Mouse (Mus musculus): ENCODE results near the gene Ptpn4.

Ptpn4 gene

DNA sequence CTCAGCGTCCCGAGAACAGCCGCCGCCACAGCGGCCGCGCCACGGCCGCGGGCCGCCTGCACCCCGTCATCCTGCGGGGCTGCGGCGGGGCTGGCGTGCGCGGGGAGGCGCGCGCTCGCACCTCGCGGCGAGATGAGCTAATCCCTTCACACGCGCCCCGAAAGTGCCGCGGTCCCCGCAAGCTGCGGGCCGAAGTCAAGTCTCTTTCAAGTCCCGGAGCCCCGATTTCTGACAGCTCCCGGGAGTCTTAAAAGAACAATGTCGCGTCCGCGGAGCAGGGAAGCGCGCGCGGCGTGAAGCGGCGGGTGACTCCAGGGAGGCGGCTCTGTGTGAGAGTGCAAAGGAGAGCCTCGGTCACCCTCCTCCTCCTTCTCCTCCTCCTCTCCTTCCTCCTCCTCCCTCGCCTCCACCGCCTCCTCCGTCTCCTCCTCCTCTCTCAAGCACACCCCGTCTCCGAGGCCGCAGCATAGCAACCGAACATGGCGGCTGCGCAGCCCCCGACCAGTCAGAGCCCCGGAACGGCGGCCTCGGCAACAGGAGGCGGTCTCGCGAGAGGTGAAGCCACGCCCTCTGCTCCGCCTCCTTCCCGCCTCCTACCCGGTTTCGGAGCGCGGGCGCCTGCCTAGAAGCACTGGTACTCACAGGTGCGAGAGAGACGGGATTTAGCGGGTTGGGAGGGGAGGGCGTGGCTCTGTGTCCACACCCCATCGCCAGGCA is at the start of gene Ptpn4:
Gene Ptpn4 (minus strand): TSS at position 579 of the 717 bp plus-strand sequence.
- DNase-seq (ENCODE audit: extremely low read depth, insufficient read length, low spot score): peak; percentile 100

DNA sequence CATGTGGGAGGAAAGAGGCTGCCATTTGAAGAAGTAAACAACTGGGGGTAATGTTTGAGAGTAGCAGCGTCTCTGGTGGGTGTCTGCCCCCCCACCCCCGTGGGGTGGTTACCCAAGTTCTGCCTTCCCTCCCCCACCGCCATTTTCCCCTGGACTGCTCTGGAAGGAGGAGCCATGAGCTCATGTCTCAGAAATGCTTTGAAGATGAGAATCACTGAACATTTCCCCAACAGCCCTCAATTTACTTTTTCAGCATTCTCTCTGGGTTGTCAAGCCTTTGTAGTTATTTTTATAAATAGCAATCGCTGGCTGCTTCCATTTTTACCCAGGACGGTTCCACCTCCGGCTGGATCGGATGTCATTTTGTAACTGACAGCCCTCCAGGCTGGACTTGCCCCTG is 48.9 kb upstream of the Ptpn4 start:
- peak; percentile 21 for DNase-seq (ENCODE audit: extremely low read depth, insufficient read length, low spot score)

DNA sequence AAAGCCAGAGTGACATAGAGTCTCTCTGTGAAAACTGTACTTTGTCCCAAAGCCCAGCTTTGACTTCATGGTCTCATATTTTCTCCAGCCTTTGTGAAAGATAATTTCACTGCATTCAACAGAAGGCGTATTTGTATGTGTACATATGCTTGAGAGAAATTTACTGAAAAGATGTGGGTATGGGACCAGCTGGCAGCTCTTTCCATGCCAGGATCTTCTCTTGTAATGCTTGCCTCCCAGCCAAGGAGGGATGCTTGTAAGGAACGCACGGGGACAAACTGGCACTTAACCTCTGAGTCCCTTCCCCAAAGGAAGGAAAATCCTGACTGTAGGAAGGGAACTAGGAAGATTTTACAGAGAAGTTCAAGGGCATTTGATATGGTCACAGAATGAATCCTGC is 46.9 kb upstream of the Ptpn4 start:
- no peak for DNase-seq (ENCODE audit: extremely low read depth, insufficient read length, low spot score)

DNA sequence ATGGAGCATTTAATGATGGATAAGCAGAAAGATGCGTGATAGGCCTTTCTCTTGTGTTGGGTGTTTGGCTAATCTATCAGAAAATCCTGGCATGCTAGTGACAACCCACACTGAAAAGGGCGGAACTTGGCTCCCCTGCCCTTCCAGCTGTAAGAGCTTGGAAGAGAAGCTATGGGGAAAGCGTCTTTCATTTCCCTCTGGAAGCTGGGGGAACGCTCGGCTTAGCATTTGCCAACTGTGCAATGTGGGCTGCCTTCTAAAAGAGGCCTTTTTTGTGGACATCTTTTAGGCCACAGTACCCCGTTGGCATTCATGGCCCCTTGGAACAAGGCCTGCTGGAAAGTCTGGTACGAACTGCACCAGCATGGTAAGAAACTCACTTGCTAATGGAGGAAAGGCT is 41.5 kb upstream of the Ptpn4 start:
- no peak for DNase-seq (ENCODE audit: extremely low read depth, insufficient read length, low spot score)

DNA sequence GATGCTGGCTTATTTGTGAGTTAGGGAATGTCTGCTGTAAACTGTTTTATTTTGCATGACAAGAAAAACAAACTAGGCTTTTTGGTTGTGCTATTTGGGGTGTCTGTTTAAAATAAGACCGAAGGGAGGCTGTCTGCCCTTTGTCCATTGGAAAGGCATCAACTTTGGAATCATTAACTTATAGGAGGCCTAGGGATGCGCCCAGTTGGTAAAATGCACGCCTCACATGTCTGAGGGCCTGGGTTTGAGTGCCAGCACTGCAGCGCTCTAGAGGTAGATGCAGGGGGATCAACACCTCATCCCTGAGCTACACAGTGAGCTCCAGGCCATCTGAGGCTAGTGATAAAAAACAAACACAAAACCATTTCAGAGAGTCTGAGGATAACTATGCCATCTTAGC is 40.1 kb upstream of the Ptpn4 start:
- DNase-seq (ENCODE audit: extremely low read depth, insufficient read length, low spot score): no peak

DNA sequence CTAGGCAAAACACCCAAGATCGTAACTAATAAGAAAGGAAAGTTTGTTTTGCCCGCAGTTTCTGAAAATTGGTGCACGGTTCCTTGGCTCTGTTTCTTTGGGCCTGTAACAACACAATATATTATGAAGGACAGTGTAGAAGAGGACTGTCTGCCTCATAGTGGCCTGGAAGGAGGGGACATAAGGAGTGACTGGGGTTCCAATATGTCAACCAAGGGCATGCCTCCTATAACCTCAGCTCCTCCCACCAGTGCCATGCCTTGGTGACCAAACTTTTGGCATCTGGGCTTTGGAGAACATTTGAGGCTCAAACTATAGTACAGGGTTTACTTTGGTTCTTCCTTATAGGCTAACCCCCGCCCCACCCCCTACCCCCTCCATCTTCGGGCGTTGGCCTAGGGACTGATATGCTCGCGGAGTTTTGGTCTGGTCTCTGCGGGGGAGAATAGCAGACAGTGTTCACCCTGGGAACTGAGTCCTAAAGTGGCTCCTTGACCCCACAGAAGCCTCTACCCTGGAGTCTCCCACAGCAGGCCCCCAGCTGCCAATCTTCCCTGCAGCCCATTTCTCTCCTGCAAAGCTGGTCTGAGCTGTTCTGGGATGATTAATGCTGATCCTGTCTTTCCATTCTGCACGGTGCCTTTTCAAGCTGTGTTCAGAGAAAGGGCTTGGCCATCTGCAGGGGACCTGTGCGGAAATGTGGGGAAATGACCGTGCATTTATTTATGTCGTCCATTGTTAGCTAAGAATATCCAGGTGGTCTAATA is 31.2 kb upstream of the Ptpn4 start:
- no peak for DNase-seq (ENCODE audit: extremely low read depth, insufficient read length, low spot score)

DNA sequence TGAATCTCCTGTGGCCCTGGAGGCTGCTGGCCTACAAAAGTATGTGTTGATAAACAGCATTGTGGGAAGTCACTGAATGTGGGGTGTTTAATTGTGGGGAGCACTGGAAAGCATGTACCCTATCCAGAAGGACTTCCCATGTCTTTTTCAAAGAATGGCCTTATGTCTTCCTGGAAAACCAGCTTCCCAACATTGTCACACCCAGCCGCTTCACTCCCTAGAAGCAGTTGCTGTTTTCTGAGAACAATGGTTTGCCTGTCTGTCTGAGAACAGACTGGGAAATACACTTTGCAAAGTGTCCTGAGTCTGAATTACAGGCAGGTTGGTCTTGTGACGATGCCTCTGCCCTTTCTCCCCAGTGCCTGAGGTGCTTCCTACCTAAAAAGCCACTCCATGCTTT is 29.9 kb upstream of the Ptpn4 start:
- no peak for DNase-seq (ENCODE audit: extremely low read depth, insufficient read length, low spot score)

DNA sequence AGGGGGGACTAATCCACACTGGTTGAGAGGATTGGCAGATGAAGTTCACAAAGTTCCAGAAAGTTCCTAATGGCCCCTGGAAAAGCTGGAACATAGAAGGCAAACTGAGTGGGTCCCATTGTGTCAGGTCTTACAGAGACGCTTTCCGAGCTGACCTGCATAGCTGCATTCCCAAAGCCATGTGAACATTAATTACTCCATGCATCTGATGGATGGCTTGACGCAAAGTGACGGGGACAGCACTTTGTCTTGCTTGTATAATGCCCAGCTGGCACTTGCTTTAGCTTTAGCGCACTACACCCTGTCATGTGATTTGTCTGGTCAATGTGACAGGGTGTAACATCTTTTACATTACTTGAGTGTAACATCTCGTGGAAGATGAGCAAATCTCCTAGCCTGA is 27.9 kb upstream of the Ptpn4 start:
- DNase-seq (ENCODE audit: extremely low read depth, insufficient read length, low spot score): no peak

DNA sequence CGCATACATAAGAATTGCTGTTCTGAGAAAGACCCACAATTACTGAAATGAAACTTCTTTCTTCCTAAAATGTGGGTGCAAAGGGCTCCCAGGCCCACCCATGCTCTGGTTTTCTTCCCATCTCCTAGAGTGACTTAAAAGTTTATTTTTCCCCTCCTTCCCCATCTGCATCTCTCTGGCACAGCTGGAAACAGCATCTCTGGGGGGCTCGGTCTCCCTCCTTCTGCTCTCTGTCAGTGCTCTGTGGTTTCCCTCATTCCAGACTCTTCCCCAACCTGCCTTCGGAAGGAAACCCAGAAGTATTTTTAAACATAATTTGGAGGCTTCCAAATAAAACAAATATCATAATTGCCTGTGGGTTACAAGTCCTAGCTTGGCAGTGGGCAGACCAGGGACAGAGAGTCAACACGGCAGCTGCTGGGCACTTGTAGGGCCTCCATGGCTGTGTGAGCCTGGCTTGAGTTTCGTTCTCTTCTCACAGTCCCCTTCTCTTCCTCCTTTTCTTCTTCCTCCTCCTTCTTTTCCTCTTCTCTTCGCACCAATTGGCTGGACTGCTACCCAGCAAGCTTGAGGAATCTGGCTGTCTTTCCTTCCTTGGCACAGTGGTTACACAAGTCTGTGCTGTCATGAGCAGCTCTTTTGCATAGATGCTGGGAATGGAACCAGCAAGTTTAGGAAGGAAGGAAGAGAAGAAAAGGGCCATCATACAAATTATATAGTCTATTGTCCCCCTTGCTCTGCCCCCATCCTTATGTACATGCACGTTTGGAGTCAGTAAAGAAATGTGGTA is 26.3 kb upstream of the Ptpn4 start:
- DNase-seq (ENCODE audit: extremely low read depth, insufficient read length, low spot score): no peak

DNA sequence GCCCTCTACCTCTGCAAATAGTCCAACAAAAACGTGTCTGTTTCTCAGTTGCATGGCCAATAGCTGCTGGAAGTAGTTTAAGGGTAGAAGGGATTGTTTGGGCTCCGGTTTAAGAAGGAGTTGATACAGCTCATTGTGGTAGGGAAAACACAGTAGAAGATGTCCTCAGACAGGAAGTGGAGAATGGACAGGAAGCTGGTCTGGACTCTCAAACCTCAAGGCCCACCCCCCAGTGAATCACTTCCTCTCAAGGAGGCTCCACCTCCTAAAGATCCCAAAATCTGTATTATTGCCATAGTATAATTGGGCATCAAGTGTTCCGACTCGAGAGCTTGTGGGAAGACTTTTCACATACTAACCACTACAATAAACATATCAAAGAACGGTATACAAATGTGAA is 22.2 kb upstream of the Ptpn4 start:
- no peak for DNase-seq (ENCODE audit: extremely low read depth, insufficient read length, low spot score)

DNA sequence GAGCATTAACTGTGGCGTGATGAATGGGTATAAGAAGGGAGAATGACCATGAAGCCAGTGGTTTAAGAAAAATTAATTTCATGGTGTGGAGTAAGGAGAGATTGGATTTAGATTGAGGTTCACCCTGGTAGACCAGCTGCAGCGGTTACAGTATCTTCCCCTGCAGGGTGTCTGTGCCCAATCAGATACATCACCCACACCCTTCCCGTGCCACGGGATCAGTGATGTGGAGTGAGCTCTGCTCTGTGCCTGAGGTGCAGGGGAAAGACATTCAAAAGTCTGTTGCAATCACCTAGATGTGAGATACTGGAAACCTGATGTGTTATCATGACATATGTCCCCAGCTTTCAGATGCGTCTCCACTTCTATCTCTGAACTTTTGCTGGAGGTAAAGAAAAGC is 15.6 kb upstream of the Ptpn4 start:
- no peak for DNase-seq (ENCODE audit: extremely low read depth, insufficient read length, low spot score)

DNA sequence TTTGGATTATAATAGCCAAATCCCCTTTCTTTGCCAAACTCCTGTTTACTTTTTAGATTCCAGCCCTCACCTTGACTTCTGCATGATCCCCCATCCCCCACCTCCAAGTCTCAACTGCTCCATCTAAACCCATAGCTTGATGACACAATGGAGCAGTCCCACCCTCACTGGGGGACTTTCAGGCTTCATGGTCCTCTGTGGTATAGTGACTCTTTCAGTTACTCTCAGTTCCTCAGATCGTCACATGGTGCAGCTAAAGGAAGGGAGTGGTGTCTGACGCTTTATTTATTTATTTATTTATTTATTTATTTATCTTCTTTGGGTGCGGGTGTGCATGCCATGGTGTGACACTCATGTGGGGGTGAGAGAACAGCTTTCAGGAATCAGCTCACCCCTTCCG is 14.9 kb upstream of the Ptpn4 start:
- DNase-seq (ENCODE audit: extremely low read depth, insufficient read length, low spot score): no peak

DNA sequence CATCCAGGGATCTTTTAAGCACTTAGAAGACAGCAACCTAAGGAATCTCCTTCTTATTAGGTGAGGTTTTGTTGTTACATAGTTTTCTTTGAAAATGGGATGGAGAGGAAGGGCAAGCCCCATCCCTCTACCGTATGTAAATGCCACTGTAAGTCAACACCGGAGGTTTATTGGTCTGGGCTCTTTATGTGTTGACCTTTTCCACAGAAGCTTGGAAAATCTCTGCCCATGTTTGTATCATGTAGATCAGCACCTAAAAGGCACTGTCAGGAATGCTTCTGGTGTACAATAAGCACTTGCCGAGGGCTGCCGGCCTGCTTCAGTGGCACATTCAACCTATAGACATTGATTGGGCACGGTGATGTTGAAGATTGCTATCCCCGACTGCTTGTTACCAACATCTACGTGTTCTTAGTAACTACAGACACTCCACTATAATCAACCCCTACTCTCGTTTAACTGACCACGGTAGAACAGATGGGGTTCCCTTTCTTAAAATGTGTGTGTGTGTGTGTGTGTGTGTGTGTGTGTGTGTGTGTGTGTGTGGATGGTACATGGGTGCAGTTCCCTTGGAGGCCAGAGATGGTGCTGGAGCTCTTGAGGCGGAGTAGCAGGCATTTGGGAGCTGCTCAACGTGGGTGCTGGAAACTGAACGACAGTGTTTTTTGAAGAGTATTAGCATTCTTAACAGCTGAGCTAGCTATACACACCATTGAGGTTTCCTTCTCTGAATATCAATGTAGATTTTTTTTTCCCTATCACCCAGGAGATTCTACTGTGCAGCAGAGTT is 11.9 kb upstream of the Ptpn4 start:
- no peak for DNase-seq (ENCODE audit: extremely low read depth, insufficient read length, low spot score)

DNA sequence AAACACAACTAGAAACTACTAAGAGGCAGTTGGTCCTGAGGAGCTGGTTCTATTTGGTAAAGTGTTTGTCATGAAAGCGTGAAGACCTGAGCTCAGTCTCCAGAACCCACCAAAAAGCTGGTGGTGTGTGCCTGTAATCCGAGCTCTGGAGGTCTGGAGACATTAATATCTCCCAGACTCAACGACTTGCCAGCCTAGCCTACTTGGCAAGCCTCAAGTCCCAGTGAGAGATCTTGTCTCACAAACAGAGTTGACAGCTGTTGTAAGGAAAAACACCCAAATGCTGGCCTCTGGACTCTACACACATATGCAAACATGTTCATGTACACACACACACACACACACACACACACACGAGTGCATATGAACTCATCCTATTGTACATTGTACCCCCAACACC is 7.9 kb upstream of the Ptpn4 start:
- no peak for DNase-seq (ENCODE audit: extremely low read depth, insufficient read length, low spot score)

DNA sequence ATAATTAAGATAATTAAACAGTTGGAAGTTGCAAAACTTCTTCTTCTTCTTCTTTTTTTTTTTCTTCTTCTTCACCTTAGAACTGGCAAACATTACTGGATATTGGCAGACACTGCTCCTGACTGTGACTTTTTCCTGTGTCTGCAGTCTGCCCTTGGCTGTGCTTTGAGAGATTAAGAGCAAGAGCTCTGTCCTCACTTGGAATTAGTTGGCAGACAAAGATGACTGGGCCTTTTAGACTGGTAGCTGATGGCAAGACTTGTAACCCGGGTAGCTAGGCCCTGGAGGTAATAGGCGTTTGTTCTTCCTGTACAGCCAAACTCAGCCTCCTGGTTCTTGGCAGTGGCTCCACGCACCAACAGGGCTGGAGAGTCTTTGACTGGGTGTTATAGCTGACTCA is 5.7 kb upstream of the Ptpn4 start:
- DNase-seq (ENCODE audit: extremely low read depth, insufficient read length, low spot score): no peak

DNA sequence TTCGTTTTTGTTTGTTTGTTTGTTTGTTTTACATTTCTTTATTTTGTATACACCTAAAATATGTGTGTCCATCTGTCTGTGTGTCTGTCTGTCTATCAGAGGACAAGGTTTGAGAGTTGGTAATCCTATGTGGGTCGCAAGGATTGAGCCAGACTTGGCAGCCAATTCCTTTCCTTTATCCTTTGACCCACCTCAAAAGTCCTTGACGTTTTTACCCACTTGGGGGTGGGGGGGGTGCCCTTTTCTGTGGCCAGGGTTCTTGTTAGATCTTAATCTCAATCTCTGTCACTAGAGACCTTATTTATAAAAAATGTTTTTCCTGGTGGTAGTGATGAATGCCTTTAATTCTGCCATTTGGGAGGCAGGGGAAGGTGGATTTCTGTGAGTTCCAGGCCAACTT is 828 bp upstream of the Ptpn4 start:
- no peak for DNase-seq (ENCODE audit: extremely low read depth, insufficient read length, low spot score)

DNA sequence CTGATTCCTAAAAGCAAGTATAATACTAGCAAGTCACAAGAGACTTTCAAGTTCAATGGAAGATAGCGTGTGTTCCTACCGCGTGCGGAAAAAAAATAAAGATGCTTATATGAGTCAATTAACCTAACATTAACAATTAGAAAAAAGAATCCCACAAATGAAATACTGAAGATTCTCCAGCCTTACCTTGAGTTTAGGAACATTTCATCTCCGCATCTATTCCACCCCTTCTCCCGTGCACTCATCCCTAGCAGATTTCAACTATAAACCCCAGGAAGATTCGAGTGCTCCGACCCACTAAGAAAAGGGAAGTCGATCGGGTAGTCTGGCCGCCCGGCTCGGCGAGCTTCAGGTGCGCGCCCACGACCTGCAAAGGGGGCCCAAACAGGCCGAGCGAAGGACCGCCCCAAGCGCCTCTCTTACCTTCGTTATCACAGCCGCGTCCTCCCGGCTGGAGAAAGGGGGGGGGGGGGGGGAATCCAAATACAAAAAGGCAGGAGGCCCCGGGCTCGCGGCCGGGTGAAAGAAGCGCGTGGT is 866 bp downstream of the Ptpn4 start:
- peak; percentile 65 for DNase-seq (ENCODE audit: extremely low read depth, insufficient read length, low spot score)

DNA sequence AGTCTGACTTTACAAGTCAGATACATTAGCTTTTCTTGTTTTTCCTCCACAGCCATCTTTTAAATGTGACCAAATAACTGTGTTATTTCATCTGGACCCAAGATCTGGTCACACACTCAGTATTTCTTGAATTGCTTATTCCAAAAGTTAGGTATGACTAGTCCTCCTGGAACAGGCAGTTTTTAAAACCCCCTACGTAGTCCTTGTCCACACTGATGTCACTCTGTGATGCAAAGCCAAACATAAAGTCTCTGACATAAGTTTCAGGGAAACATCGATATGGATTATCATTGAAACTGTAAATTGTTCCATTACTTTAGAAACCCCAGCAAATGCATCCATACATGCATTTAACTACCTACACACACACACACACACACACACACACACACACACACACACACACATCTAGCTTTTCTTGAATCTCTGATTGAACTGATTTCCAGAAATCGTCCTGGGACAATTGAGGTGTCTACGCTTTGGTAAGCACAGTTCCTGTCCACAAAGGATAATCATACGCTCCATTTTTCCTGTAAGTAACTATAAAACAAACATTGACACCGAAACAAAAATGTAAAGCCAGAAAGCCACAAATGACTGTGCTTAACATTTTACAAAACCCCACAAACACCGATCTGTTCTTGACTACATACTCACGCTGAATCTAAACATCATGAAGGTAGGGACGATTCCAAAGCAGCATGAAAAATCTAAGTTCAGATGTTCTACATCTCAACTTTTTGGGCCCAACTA is 1.5 kb downstream of the Ptpn4 start:
- peak; percentile 23 for DNase-seq (ENCODE audit: extremely low read depth, insufficient read length, low spot score)

DNA sequence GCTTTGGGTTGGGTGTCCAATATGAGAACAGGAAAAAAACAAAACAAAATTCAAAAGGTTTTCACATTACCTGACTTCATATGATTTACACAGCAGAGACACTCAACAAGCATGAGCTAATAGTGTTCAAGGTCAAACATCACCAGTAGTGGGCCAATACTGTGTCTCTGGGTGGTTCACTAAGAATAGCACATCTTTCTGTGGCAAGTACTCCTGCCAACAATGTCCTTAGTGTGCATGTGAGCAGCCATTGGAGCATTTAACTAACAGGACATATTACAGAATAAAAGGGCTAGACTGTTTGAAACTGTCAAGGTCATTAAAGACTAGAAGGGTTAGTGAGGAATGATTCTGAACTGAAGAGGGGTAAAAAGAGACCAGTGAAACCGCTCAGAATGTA is 9.3 kb downstream of the Ptpn4 start:
- DNase-seq (ENCODE audit: extremely low read depth, insufficient read length, low spot score): no peak

DNA sequence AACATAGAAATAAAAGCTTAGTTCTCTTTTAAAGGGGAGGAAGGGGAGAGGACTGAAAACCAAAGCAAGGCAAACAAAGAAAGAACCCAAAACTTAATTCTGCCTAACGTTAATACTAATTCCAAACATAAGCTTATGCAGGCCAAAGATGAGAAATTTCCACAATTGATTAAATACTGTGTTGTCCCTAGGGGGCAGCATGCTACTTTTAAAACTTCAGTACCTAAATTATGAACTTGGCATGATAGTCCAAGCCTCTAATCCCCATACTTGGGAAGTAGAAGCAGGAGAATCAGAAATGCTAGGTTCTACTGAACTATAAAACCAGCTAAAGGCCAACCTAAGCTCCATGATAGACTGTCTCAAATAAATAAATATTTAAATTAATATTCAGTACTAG is 18.7 kb downstream of the Ptpn4 start:
- no peak for DNase-seq (ENCODE audit: extremely low read depth, insufficient read length, low spot score)
